Comparison of ENCODE assay signal across 13 mouse cellular contexts in the genomic region with DNA sequence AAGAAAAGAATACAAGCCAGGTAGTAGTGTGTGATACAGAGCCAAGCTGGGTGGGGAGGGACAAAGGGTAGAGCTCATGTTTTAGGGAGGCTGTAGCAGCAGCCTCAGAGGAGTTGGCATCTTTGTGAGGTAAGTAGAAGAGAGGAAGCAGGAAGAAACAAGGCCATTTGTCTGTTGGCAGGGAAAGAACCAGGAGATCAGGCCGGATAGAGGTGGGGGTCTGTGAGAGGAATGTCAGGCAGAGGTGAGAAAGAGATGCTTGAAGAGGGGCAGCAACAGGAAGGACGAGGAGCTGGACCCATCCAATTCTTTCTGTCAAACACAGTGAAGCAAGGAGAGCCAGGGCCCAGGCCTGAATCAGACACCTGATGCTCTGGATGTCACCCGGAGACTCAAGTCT.
"Had no signal": no experiment of that assay in that cellular context is flagged by ENCODE, and none has a peak within 500 bp of the region (broad histone marks: within the 10 kb centered on the region; RNA-seq: fewer than 3 reads in every experiment).

No protein-coding gene starts in this region.

- DNase-seq: kidney, adult 18-20 months; kidney, postnatal 10 days; kidney, postnatal 4 days; lung, adult 18-20 months; lung, postnatal 4 days; right cerebral cortex, adult 18-20 months; right cerebral cortex, postnatal 25 days; thymus, postnatal 36 days had no signal

- H3K27ac ChIP-seq: left cerebral cortex, adult 2 months; limb, embryonic 15.5 days; liver, embryonic 14.5 days had no signal

- H3K9me3 ChIP-seq: limb, embryonic 15.5 days had no signal

- H3K4me2 ChIP-seq: limb, embryonic 15.5 days; midbrain, embryonic 11.5 days had no signal

- H3K4me3 ChIP-seq: left cerebral cortex, adult 2 months; limb, embryonic 15.5 days had no signal

- H3K9ac ChIP-seq: limb, embryonic 15.5 days; liver, embryonic 14.5 days had no signal

- ATAC-seq: midbrain, embryonic 16.5 days had no signal

- H3K36me3 ChIP-seq: limb, embryonic 15.5 days had no signal
